Mouse (Mus musculus) myocyte (in vitro differentiated cells): ENCODE results near the gene Eepd1.

Experiments
- E2F4 ChIP-seq: IDR thresholded peaks from one replicate; pipeline ENCODE4 v1.6.1; 2011; ENCODE audit warnings: mild to moderate bottlenecking, control low read depth, moderate library complexity; ENCODE audit not compliant: insufficient read depth
- POLR2A ChIP-seq: IDR thresholded peaks from one replicate; pipeline ENCODE4 v1.6.1; 2011; ENCODE audit warnings: low read depth, mild to moderate bottlenecking, control low read depth, moderate library complexity; ENCODE audit not compliant: insufficient read length
- TCF12 ChIP-seq: IDR thresholded peaks from one replicate; pipeline ENCODE4 v1.6.1; 2011; ENCODE audit warnings: mild to moderate bottlenecking, control low read depth; ENCODE audit not compliant: poor library complexity, insufficient read depth, severe bottlenecking
- USF1 ChIP-seq: IDR thresholded peaks from one replicate; pipeline ENCODE4 v1.6.1; 2011; ENCODE audit warnings: low read depth, mild to moderate bottlenecking, control low read depth, moderate library complexity

- TF ChIP-seq TCF12: no peak
- no peak for TF ChIP-seq USF1
- TF ChIP-seq E2F4: no peak
- TF ChIP-seq POLR2A: no peak
These were observed 87.4 kb downstream of the Eepd1 start for GRCm38 (mm10) chr9:25568783-25569182.
